Mouse (Mus musculus): ENCODE data around the gene Epha3.

Gene Epha3

DNA sequence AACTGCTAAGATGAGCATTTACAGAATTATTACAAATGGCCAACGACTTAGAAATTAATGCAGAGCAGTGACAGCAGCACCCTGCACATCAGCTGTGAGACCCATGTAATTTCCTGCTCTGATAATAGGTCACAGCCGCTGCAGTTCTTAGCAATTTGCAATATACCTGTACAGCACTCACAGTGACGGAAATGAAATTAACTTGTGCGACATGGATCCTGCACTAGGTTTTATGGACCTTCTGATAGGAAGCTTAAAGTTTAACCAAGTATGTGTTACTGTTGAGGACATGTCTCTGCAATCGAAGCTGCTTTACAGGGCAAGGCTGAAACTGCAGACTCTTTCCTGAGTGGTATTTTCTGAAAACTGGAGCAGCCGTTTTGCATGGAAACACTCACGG is 80.4 kb downstream of the Epha3 start:
- no peak for DNase-seq (ENCODE audit: low read depth)

DNA sequence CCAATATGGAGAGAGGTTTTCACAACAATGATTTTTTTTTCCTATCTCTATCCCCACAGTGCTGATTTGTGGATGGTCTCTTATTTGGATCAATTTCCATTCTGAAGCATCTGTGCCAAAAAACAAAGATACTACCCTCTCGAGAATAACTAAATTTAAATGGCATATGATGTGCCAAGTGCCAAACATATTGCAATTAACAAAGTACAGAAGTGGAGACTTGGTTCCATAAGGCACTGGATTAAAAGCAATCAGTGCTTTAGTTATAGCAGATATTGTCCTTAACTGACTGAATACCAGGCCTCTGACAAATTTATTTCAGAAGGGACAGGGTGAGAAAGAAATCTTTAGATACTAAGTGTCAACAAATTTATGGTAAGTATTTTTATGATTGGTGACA is 81.9 kb downstream of the Epha3 start:
- DNase-seq (ENCODE audit: low read depth), result no peak

DNA sequence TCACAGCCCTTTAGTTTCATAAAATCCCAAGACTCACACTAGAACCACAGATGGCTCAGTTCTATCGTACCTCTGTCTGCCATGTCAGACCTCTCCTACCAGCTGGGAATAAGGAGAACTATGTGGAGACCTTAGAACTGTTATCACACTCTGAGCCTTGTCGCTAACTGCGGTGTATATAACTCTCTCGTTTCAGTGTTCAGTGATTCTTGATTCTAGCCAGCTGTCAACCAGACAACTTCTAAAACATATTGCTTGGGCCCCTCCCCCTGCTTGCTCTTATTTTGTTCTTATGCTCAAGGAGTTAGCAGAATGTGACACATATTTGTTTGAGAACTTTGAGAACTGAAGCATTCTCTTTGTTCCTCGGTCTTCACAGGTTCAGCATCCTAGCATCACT is 83.8 kb downstream of the Epha3 start:
- DNase-seq (ENCODE audit: low read depth), result no peak

DNA sequence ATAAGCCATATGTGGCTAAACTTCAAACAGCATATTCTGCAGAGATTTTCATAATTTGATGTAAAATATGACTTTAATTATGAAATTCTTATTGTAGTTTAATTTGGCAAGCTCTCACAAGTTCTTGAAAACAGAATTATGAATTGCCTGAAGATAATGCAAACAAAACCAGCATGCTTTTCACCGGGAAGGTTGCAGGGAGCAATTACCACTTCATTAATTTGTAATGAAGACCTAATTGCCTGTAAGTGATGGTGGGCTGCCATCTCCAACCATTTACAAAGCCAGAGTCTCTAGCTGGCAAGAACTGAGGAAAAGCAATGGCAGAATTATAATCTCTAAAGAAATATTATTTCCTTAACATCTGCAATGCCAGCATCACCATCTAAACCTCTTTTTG is 86.2 kb downstream of the Epha3 start:
- DNase-seq (ENCODE audit: low read depth), result no peak

DNA sequence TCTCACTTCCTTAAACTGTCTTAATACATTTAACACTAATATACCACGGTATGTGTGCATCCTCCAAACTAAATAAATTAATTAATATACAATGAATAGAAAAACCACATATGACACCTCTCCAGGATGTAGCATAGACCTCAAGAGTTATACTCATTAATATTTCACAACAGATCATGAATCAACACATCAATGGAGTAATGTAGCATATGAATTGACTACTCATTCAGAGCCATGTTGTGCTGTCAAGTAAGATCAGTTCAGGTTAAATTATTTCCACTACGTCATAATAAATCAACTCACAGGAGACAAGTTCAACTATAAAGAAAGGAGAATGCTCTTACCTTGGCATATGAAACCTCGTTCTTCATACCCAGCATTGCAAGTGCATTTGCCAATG is 91.4 kb downstream of the Epha3 start:
- DNase-seq (ENCODE audit: low read depth), result no peak

DNA sequence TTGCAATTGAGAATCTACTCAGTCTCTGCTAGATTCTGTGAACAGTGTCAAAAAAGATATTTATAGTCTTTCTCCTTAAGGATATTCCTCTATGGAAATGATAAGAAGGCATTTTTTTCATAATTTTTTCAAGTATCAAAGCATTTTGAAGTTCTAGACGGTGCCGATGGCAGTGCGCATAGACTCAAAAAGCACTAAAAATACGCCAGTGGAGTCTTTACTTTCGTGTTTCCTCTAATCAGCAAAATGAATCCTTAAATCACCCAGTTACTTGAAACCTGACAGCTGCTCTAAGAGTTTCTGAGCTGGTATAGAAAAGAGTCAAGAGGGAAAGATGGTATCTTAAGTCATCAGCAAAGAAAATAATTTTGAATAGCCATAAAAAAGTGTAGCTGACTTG is 96.4 kb downstream of the Epha3 start:
- no peak for DNase-seq (ENCODE audit: low read depth)

DNA sequence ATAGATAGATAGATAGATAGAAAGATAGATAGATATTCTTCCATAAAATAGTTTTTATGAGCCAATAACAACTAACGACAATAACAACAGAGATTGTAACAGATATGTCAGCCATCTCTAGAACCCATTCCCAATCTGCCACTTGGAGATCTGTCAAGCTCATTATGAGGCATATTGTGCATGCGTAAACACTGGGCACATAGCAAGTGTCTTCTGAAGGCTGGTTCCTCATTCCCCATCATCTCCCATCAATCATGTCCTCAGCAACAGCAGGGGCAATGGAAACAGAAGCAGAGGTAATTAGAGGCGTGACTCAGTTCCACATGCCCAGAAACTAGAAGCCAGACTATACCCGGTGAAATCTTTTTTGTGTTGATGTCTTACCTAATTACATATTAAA is 102.8 kb downstream of the Epha3 start:
- DNase-seq (ENCODE audit: low read depth), result no peak

DNA sequence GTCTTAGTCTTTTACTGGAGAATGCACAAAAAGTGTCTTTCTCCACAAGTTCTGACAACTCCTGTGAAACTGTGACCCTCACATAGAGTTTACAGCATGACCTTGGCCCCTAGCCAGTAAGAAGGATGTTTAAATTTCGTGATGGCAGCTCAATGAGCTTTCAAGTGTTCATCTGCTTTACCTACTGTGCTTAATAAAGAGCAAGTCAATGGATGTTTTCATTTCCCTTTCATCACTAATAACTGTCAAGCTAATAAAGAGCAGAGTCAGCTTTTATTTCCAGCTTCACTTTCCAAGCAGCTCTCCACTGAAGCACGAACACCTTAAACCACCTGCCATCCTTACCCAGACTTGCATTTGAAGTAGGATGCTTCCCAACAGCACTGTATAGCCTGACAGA is 103.9 kb downstream of the Epha3 start:
- DNase-seq (ENCODE audit: low read depth), result no peak

DNA sequence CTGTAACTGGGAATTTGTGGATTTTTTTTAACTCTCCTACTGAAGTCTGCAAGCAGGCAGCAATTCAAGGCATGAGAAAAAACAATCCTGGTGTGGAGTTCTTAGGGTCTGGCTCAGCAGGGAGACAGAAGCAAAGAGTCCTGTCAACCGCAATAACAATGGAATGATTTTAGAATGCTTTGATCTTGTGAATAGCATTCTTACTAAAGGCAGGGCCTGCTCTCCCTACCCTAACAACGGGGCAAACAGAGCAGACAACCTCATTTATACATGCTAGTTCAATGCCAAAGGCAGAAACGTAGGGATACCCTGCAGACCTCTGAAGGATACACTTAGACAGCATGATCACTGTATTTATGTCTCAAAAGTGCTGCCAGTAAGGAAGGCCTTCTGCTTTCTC is 110.9 kb downstream of the Epha3 start:
- DNase-seq (ENCODE audit: low read depth), result no peak

DNA sequence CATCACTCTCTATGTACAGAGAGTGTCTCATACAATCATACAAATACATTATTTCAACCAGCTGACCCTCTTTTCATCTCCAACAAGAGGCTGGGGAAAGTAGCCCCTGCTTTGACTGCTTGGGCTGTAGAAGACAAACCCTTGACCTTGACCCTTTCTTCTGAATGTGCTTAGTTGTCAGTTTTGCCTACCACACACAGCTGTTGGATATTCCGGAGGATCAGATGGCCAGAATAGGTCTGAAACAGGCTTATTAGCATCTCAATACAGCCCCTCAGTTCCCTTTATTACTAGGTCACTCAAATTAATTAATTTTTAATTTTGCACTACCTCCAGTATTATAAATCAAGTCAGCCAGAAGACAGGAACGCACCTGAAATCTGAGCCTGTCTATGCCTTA is 116.2 kb downstream of the Epha3 start:
- DNase-seq (ENCODE audit: low read depth), result no peak

DNA sequence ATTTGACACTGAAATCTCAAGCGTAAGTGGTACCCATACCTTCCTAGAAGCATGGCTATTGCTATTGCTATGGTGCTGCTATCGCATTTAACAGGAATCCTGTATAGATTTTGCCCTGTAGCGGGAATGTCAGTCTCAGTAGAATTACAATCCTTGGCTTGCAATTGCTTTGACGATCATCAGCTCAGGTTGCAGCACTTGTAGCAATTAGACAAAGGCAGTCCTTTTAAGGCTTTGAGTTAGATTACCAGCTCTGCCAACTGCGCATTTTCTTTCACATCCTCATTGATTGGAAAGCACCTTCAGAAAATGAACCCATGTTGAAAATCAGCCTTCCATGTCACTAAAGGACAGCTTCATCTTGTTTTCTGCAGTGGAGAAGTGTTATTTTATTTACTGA is 118.5 kb downstream of the Epha3 start:
- no peak for DNase-seq (ENCODE audit: low read depth)

DNA sequence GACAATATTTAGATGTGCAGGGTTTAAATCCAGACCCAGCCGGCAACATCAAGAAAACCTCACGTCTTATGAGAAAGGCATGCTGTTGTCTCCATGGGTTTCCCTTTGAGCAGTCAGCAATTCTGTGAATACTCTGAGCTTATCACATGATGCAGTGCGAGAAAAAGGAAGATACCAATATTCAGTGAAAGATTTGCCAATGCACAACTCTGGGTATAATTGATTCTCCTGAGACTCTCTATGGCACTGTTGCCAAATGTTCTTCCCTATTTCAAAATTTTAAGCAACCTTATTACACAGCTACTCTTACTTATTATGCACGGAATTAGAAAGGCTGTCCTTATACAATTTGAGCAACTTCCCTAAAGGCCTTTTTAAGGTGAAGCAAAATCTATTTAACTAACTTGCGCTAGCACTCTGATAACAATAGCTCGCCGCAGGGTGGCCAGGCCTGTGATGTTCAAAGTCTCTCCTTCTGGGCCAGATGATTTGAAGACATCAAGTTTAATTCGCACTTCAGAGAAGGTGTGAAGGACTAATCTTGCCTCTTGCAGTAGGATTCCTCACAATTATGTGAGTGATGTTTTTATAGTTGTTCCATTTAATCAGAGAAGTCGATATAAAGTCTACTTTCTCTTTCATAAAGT is 120.6 kb downstream of the Epha3 start:
- no peak for DNase-seq (ENCODE audit: low read depth)

DNA sequence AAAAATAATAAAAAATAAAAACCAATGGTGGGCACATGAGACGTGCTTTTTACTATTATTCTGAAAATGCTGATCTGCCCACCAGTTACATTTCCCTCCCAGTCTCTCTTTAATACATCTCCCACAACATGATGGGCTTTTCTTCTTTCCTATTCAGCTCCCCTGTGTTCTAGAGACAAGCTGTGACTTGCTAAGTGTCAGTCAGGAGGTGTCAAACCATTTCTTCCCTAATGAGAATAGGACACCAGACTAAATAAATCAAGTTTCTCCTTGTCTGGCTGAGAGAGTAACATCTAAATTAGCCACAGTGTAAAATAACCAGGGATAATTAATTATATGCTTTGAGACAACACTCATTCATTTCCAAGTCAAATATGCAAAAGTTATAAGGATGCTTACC is 144.7 kb downstream of the Epha3 start:
- DNase-seq (ENCODE audit: low read depth), result no peak

DNA sequence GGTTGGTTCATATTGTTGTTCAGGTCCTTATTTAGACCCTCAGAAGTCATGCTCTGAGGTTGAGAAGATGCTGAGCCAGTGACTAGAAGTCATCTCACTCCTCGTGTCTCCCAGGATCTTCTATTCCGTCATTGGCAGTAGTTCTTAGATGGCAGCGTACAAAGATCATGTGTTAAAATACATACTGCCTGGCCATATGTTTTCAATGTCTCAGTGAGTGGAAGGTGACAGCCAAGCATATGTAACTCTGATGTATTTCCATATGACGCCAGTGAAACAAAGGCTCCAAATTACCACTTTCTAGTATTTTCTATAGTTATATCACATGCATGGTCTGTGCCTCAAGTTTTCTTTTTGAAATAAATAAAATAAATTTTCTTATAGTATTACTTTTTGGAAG is 146.7 kb downstream of the Epha3 start:
- no peak for DNase-seq (ENCODE audit: low read depth)

DNA sequence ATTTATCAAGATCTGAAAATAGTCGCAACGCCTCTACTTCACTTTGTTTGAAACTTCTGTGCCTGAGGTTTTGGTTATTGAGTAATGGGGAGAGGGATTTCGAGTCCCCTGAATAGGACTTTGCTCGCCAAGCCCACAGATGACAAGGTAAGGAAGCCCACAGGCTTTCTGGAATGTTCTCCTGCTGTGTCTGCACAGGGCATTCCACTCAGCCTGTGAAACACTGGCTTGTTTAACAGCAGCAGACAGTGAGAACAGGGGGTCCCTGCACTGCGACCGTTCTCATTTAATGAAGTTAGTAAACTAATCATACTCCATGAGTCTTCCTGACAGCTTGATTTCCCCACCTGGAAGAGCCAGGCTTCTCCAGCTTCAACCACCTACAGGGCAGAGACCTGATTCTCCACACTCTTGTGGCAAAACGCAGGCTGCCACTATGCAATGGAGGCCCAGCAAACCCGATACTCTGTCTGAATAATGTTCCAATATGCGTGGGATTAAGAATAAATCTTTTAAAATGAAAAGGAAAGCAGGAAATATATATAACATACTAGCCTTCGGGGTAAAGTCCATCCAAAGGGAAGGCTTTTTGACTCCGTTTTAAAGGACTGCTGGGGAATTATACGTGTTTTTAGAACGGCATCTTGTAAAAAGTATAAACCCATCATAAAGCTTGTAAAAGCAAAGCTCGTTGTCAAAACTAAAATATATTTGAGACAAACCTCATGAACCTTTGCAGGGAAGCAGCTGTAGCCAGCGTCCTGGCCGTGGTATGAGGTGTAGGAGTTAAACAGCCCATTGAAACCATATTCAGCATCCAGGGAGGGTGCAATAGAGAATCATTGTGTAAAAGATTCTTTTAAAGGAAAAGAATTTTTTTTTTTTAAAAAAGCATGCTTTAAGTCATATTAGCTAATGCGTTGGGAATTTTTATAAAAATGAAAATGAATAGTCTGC is 156.8 kb downstream of the Epha3 start:
- no peak for DNase-seq (ENCODE audit: low read depth)

DNA sequence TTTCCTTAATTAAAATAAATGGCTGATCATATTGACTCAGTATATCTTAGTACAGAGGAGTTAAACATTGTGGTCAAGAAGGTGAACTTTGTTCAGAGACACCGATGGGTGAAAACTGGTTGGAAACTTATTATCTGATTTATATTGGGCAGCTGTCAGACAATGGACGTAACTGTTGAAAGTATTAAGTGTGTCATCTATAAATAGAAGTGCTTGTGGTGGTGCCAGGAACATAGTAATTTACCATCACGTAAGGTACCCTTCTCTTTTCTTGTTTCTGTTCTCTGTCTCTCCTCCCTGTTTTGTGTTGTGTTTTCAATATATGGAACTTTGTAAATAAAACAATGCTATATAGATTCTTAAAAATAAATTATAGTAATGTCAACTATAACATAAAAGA is 174.6 kb downstream of the Epha3 start:
- DNase-seq (ENCODE audit: low read depth), result no peak

DNA sequence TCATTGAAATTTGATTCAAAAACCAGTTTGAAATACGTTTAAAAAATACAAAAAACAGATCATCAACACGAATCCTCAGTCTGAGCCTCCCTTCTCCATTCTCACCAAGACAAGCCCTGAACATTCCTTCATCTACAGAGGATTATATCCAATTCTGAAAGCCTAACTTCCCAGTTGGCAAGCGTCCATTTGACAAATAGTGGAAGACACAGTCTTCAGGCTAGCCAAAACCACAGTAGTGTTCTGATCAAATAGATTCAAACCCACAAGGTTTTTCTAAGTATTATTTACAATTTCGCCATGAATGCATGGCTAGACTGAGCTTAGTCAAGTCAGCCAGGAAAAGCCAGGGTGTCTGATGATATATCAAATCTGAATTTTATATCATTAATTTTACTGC is 179.8 kb downstream of the Epha3 start:
- no peak for DNase-seq (ENCODE audit: low read depth)

DNA sequence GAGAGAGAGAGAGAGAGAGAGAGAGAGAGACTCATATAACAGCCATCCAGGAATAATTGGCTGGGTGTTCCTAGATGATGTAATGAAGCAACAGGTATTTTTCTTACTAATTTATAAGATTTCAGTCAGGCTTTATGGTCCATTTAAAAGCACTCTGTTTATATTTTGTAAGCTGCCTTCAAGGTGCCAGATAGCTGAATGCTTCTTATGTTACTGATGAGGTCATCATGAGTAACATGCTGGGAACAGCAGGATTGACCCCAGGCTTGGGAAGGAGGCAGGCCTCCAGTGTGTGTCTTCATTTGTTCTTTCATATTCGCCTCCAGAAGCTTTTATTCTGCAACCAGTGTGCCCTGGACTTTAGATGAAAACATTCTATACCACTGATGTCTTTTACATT is 189.5 kb downstream of the Epha3 start:
- DNase-seq (ENCODE audit: low read depth), result no peak

DNA sequence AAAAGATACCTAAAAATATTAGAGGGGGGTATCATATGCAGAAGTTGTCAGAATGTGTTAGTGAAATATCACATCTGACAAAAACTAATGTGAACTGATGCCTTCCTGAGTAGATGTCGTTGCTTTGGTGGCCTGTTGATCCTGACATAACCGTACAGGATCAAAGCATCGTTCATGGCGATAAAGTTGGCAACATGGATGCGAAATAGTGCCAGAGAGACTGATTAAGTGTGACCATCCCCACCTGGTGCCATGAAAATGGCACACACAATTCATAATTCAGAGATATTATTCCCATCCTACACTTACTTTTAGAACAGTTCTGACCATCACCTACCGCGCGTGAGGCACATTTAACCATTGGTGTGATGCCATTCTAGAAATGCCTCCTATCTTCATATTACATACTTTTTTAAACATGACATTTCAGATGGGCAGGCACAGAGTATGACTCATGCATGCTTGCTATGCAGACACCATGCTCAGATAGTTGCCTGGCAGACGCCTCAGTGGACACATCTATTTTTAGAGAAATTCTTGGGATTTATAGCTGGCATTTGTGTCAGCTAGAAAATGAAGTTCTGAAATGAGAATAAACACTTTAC is 190.6 kb downstream of the Epha3 start:
- DNase-seq (ENCODE audit: low read depth), result no peak

DNA sequence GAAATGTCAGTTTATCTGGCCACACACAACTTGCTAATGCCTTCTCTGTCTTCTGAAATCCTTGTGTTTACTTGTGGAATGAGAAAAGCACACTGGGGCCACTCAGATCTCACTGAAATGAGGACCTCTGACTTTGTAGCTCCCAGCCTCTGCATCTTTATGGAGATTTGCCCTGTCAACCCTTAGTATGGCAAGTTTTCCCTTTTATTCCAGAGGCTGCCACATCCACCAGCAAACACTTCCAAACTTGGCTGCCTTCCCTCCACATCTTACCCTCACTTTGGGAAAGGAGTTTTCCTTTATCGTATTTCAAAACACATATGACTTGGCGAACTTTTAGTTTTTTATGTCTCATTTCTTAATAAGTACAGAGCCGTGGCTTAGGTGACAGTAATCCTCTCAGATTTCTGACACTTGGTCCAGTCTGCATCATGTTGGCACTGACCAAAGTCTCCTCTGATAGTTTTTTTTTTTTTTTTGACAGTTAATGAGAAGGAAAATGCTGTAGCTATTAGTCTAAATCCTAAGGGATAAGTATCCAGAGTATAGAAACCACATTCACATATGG is 198.0 kb downstream of the Epha3 start:
- DNase-seq (ENCODE audit: low read depth), result no peak

DNA sequence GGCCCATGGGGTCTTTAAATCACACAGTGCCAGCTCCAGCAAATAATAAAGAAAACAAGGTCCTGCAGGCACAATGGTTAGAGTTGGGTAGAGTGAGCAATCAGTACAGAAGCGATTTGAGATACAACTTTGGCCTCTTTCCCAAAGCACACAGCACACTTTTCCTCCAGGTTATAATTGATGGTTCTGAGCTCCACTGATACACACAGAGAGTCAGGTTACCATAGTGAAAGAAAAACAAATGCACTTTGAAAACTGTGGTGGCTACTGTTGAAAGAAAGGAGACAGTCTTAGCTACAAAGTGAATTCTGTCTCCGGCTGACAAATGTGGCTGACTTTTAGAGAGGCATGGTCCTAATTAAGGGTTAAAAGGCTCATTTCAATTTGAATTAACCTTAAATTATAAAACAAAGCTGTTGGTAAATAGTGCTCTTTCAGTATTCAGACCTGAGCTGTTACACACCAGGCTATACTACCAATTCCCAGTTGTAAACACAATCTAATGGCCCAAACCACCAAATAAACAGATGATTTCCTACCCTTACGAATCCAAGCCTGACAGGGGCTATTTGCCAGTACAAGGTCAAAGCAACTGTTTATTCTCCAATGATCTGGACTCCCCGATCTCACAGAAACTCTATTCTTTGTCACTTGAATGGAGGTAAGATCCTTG is 205.5 kb downstream of the Epha3 start:
- no peak for DNase-seq (ENCODE audit: low read depth)

DNA sequence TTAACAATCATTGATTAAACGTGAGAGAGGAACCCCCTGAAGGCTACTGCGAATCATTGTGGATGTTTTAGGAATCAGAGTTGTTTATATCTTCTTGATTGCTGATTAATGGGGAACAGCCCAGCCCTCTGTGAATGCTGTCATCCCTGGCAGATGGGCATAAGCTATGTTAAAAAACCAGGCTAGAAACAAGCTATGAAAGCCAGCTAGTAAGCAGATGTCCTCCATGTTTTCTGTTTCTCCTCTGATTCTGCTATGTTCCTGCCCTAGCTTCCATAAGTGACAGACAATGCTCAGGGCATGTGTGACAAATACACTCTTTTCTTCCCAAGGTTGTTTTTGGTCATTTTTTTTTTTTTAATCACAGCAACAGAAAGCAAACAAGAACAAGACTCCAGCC is 206.2 kb downstream of the Epha3 start:
- DNase-seq (ENCODE audit: low read depth), result no peak

All from fibroblast of lung, adult 2 months (primary cell).